Mouse (Mus musculus): ENCODE measurements at regions not wholly inside any gene's neighbourhood (a gene's known extent, or its start where the extent isn't known, plus 50 kb on each side); places are given as distances from the start of the nearest gene placed in this dataset.
A peak's percentile ranks its signal among the peaks of the same experiment; 100 is the strongest.

- no peak for DNase-seq (ENCODE audit: low spot score)
These were observed 170.4 kb downstream of the Rnf144a start for GRCm38 (mm10) chr12:26244701-26245100.

- no peak for DNase-seq (ENCODE audit: low spot score)
These were observed 187.5 kb downstream of the Rnf144a start for GRCm38 (mm10) chr12:26227557-26228020.

GRCm38 (mm10) chr12:26226363-26226762, 188.7 kb downstream of the Rnf144a start:
- peak; percentile 45 for DNase-seq (ENCODE audit: low spot score)

GRCm38 (mm10) chr12:26212447-26212846, 202.6 kb downstream of the Rnf144a start:
- DNase-seq (ENCODE audit: low spot score), result no peak

GRCm38 (mm10) chr12:26211423-26211822, 203.6 kb downstream of the Rnf144a start:
- DNase-seq (ENCODE audit: low spot score), result no peak

GRCm38 (mm10) chr12:26206751-26207150, 208.3 kb downstream of the Rnf144a start:
- no peak for DNase-seq (ENCODE audit: low spot score)

- DNase-seq (ENCODE audit: low spot score), result no peak
These were observed 209.0 kb downstream of the Rnf144a start for GRCm38 (mm10) chr12:26206036-26206435.

- no peak for DNase-seq (ENCODE audit: low spot score)
These were observed 223.0 kb downstream of the Rnf144a start for GRCm38 (mm10) chr12:26191982-26192576.

- no peak for DNase-seq (ENCODE audit: low spot score)
These were observed 223.6 kb downstream of the Rnf144a start for GRCm38 (mm10) chr12:26191268-26191981.

- DNase-seq (ENCODE audit: low spot score), result no peak
These were observed 226.1 kb downstream of the Rnf144a start for GRCm38 (mm10) chr12:26188996-26189395.

GRCm38 (mm10) chr12:26187091-26187862, 227.8 kb downstream of the Rnf144a start:
- no peak for DNase-seq (ENCODE audit: low spot score)

GRCm38 (mm10) chr12:26184701-26185460, 230.2 kb downstream of the Rnf144a start:
- DNase-seq (ENCODE audit: low spot score), result no peak

- no peak for DNase-seq (ENCODE audit: low spot score)
These were observed 232.0 kb downstream of the Rnf144a start for GRCm38 (mm10) chr12:26183021-26183420.

- DNase-seq (ENCODE audit: low spot score), result no peak
These were observed 234.2 kb downstream of the Rnf144a start for GRCm38 (mm10) chr12:26180846-26181245.

GRCm38 (mm10) chr12:26176231-26176662, 238.8 kb downstream of the Rnf144a start:
- no peak for DNase-seq (ENCODE audit: low spot score)

GRCm38 (mm10) chr12:26163416-26163815, 251.6 kb downstream of the Rnf144a start:
- no peak for DNase-seq (ENCODE audit: low spot score)

GRCm38 (mm10) chr12:26160861-26161615, 254.0 kb downstream of the Rnf144a start:
- no peak for DNase-seq (ENCODE audit: low spot score)

- no peak for DNase-seq (ENCODE audit: low spot score)
These were observed 262.1 kb downstream of the Rnf144a start for GRCm38 (mm10) chr12:26152992-26153391.

GRCm38 (mm10) chr12:26146336-26146735, 268.7 kb downstream of the Rnf144a start:
- no peak for DNase-seq (ENCODE audit: low spot score)

- DNase-seq (ENCODE audit: low spot score), result no peak
These were observed 269.9 kb downstream of the Rnf144a start for GRCm38 (mm10) chr12:26145085-26145714.

GRCm38 (mm10) chr12:26144616-26145015, 270.4 kb downstream of the Rnf144a start:
- DNase-seq (ENCODE audit: low spot score), result no peak

All from adipocyte (in vitro differentiated cells).